Mouse (Mus musculus) heart, embryonic 14.5 days (tissue): ENCODE results near the gene Dgkg. TPM values are rescaled to one million over a fixed set of nuclear protein-coding genes. Genes with fewer than 3 reads are reported as not detected.

Experiments used
- ATAC-seq: fragments of 200-750 bp; cut with Nextera tagmentation; 2 replicates; pipeline ENCODE4 v1.8.0; 2017; ENCODE audit warnings: low read depth, moderate TSS enrichment; ENCODE audit not compliant: insufficient number of reproducible peaks, insufficient read depth, low FRiP score
- H3K27ac ChIP-seq, 2 experiments: fragments of 200-500 bp in 1 of 2; fragments of 300-500 bp in 1 of 2; sonication (generic) in 1 of 2; replicated peaks in 1 of 2; 2 replicates each; pipeline ENCODE4 v1.5.1; 2012 to 2014; ENCODE audit warnings: low read depth in 2 of 2, low read length in 2 of 2, control low read depth in 1 of 2, mild to moderate bottlenecking in 1 of 2, mixed read lengths in 1 of 2; ENCODE audit not compliant: control insufficient read depth in 1 of 2, insufficient read depth in 1 of 2
- H3K27me3 ChIP-seq: fragments of 300-500 bp; sonication (generic); 2 replicates; pipeline ENCODE4 v1.6.1; 2014; ENCODE audit warnings: mild to moderate bottlenecking, low read length, control low read depth; ENCODE audit not compliant: control insufficient read depth, insufficient read depth
- H3K36me3 ChIP-seq: fragments of 300-500 bp; sonication (generic); 2 replicates; pipeline ENCODE4 v1.6.1; 2014; ENCODE audit warnings: mild to moderate bottlenecking, control low read depth, low read length, mixed read lengths; ENCODE audit not compliant: control insufficient read depth, insufficient read depth
- H3K4me1 ChIP-seq, 2 experiments: fragments of 200-500 bp in 1 of 2; fragments of 300-500 bp in 1 of 2; sonication (generic) in 1 of 2; 2 replicates each; pipeline ENCODE4 v1.6.1; 2012 to 2014; ENCODE audit warnings: low read length in 2 of 2, control low read depth in 1 of 2, mixed read lengths in 1 of 2; ENCODE audit not compliant: control insufficient read depth in 2 of 2, insufficient read depth in 2 of 2
- H3K4me2 ChIP-seq: fragments of 300-500 bp; sonication (generic); 2 replicates; pipeline ENCODE4 v1.6.1; 2014; ENCODE audit warnings: mild to moderate bottlenecking, low read length
- H3K4me3 ChIP-seq, 2 experiments: fragments of 200-500 bp in 1 of 2; fragments of 300-500 bp in 1 of 2; sonication (generic) in 1 of 2; 2 replicates each; pipeline ENCODE4 v1.5.1; 2012 to 2014; ENCODE audit warnings: low read length in 2 of 2, mild to moderate bottlenecking in 2 of 2, control low read depth in 1 of 2, low read depth in 1 of 2, moderate library complexity in 1 of 2; ENCODE audit not compliant: control insufficient read depth in 1 of 2, insufficient read depth in 1 of 2
- H3K9ac ChIP-seq: fragments of 300-500 bp; sonication (generic); 2 replicates; pipeline ENCODE4 v1.6.1; 2014; ENCODE audit warnings: mild to moderate bottlenecking, low read length
- H3K9me3 ChIP-seq: fragments of 300-500 bp; sonication (generic); 2 replicates; pipeline ENCODE4 v1.6.1; 2016; ENCODE audit warnings: low read length, control low read depth; ENCODE audit not compliant: control insufficient read depth
- WGBS: fragments of 180-500 bp; shearing (Covaris S2); extraction: QIAGEN DNeasy Blood & Tissue Kit; methylation state at CpG from one replicate; pipeline ENCODE4 v1.1.7; 2014; 5-methylcytosine and 5-hydroxymethylcytosine counted together
- polyA plus RNA-seq: library from polyadenylated mRNA; unstranded; fragments of >200 nt; fragmentation: Nextera tagmentation; extraction: Ambion mirVana; gene quantifications from 2 replicates; pipeline ENCODE4 v1.2.1, GENCODE M21; 2014

Gene Dgkg
- polyA plus RNA-seq, 1 experiment from 2014 or later = 0.42 TPM

- 80% methylated on average over 3 of the region's 3 CpGs for WGBS
- no peak overlapping the region for H3K4me2 ChIP-seq
- H3K9me3 ChIP-seq = no peaks in the 10 kb centered on the region
- H3K36me3 ChIP-seq = no peaks in the 10 kb centered on the region
- no peak for ATAC-seq
- H3K9ac ChIP-seq = no peak overlapping the region
- no peaks in the 10 kb centered on the region for H3K4me1 ChIP-seq
- H3K27ac ChIP-seq = no peak overlapping the region
- no peak overlapping the region for H3K4me3 ChIP-seq
- H3K27me3 ChIP-seq = no peaks in the 10 kb centered on the region
These were observed 26.6 kb upstream of the Dgkg start for GRCm38 (mm10) chr16:22683605-22684004.

- H3K4me2 ChIP-seq = no peak overlapping the region
- no peak for ATAC-seq
These were observed 25.7 kb upstream of the Dgkg start for GRCm38 (mm10) chr16:22682727-22683126.

GRCm38 (mm10) chr16:22679641-22680040 is 22.6 kb upstream of the Dgkg start:
- Histone ChIP-seq H3K27ac (no peak overlapping the region), H3K9ac (no peak overlapping the region), H3K4me2 (no peak overlapping the region), H3K36me3 (no peaks in the 10 kb centered on the region), H3K4me3 (no peak overlapping the region), H3K9me3 (no peaks in the 10 kb centered on the region), H3K27me3 (no peaks in the 10 kb centered on the region), H3K4me1 (no peaks in the 10 kb centered on the region)
- WGBS = 54% methylated on average over 3 of the region's 3 CpGs
- no peak for ATAC-seq

More at GRCm38 (mm10) chr16:22682727-22683126, 25.7 kb upstream of the Dgkg start:
- no peak overlapping the region for H3K4me3 ChIP-seq
- H3K4me1 ChIP-seq = no peaks in the 10 kb centered on the region
- no peaks in the 10 kb centered on the region for H3K9me3 ChIP-seq
- H3K36me3 ChIP-seq = no peaks in the 10 kb centered on the region
- no peak overlapping the region for H3K27ac ChIP-seq
- no peak overlapping the region for H3K9ac ChIP-seq
- H3K27me3 ChIP-seq = no peaks in the 10 kb centered on the region

GRCm38 (mm10) chr16:22674636-22675035 is 17.6 kb upstream of the Dgkg start:
- Histone ChIP-seq H3K27ac (no peak overlapping the region), H3K4me1 (peaks cover 0 to 2% of the 10 kb centered on the region in 2 experiments; a peak in 1 of 4 replicates), H3K9ac (no peak overlapping the region), H3K36me3 (no peaks in the 10 kb centered on the region), H3K4me2 (no peak overlapping the region), H3K9me3 (no peaks in the 10 kb centered on the region), H3K27me3 (no peaks in the 10 kb centered on the region), H3K4me3 (no peak overlapping the region)
- ATAC-seq = no peak
- WGBS = 58% methylated on average over 10 of the region's 10 CpGs

GRCm38 (mm10) chr16:22674164-22674563 is 17.1 kb upstream of the Dgkg start:
- H3K27me3 ChIP-seq = no peaks in the 10 kb centered on the region
- no peak overlapping the region for H3K27ac ChIP-seq
- H3K4me1 ChIP-seq = peaks cover 0 to 2% of the 10 kb centered on the region in 2 experiments; a peak in 1 of 4 replicates
- H3K4me2 ChIP-seq = no peak overlapping the region
- ATAC-seq = no peak
- no peaks in the 10 kb centered on the region for H3K36me3 ChIP-seq
- WGBS = 51% methylated on average over 4 of the region's 4 CpGs
- H3K9ac ChIP-seq = no peak overlapping the region
- H3K9me3 ChIP-seq = no peaks in the 10 kb centered on the region
- no peak overlapping the region for H3K4me3 ChIP-seq

- Histone ChIP-seq H3K9me3 (no peaks in the 10 kb centered on the region), H3K27me3 (no peaks in the 10 kb centered on the region; the same call in 1 of the 2 replicates), H3K36me3 (no peaks in the 10 kb centered on the region), H3K4me2 (no peak overlapping the region), H3K27ac (no peak overlapping the region), H3K9ac (no peak overlapping the region), H3K4me1 (no peaks in the 10 kb centered on the region), H3K4me3 (no peak overlapping the region)
- WGBS = 71% methylated on average over 4 of the region's 4 CpGs
- no peak for ATAC-seq
These were observed 7.0 kb upstream of the Dgkg start for GRCm38 (mm10) chr16:22664033-22664432.

- H3K27ac ChIP-seq = no peak overlapping the region
- 36% methylated on average over 2 of the region's 2 CpGs for WGBS
- no peak for ATAC-seq
- no peak overlapping the region for H3K4me3 ChIP-seq
- no peaks in the 10 kb centered on the region for H3K9me3 ChIP-seq
- peaks cover under 1% of the 10 kb centered on the region for H3K27me3 ChIP-seq
- no peak overlapping the region for H3K9ac ChIP-seq
- no peaks in the 10 kb centered on the region for H3K36me3 ChIP-seq
- H3K4me2 ChIP-seq = no peak overlapping the region
- H3K4me1 ChIP-seq = no peaks in the 10 kb centered on the region; a peak in 1 of 4 replicates
These were observed 6.1 kb upstream of the Dgkg start for GRCm38 (mm10) chr16:22663136-22663535.

GRCm38 (mm10) chr16:22661076-22661475 is 4.1 kb upstream of the Dgkg start:
- Histone ChIP-seq H3K4me1 (peaks cover 2 to 4% of the 10 kb centered on the region in 2 experiments), H3K4me3 (no peak overlapping the region), H3K27me3 (peaks cover 21% of the 10 kb centered on the region), H3K4me2 (no peak overlapping the region), H3K36me3 (no peaks in the 10 kb centered on the region), H3K27ac (no peak overlapping the region), H3K9ac (no peak overlapping the region), H3K9me3 (no peaks in the 10 kb centered on the region)
- 35% methylated on average over 5 of the region's 5 CpGs for WGBS
- no peak for ATAC-seq
